Mouse (Mus musculus) stomach, postnatal 0 days (tissue): ENCODE data around the gene Nprl3. TPM values are rescaled to one million over a fixed set of nuclear protein-coding genes. Genes with fewer than 3 reads are reported as not detected.

Experiments
- ATAC-seq: fragments of 200-750 bp; cut with Nextera tagmentation; 2 replicates; pipeline ENCODE4 v1.8.0; 2017; ENCODE audit not compliant: low FRiP score, low TSS enrichment
- DNase-seq: peaks from one replicate; pipeline ENCODE4 v3.0.0-alpha.2; 2016; ENCODE audit warnings: low spot score
- H3K27ac ChIP-seq: fragments of 300-500 bp; sonication (generic); replicated peaks from 2 replicates; pipeline ENCODE4 v1.5.1; 2014; ENCODE audit warnings: mild to moderate bottlenecking, control low read depth
- H3K27me3 ChIP-seq: fragments of 300-500 bp; sonication (generic); 2 replicates; pipeline ENCODE4 v1.6.1; 2014; ENCODE audit warnings: low read length; ENCODE audit not compliant: control insufficient read depth, insufficient read depth
- H3K36me3 ChIP-seq: fragments of 300-500 bp; sonication (generic); 2 replicates; pipeline ENCODE4 v1.6.1; 2014; ENCODE audit warnings: low read length, mixed read lengths; ENCODE audit not compliant: control insufficient read depth, insufficient read depth
- H3K4me1 ChIP-seq: fragments of 300-500 bp; sonication (generic); replicated peaks from 2 replicates; pipeline ENCODE4 v1.6.1; 2014; ENCODE audit warnings: antibody characterized with exemption; ENCODE audit not compliant: control insufficient read depth, insufficient read depth
- H3K4me2 ChIP-seq: fragments of 300-500 bp; sonication (generic); replicated peaks from 2 replicates; pipeline ENCODE4 v1.6.1; 2014; ENCODE audit warnings: low read depth, mild to moderate bottlenecking, control low read depth, moderate library complexity
- H3K4me3 ChIP-seq: fragments of 300-500 bp; sonication (generic); 2 replicates; pipeline ENCODE4 v1.5.1; 2014; ENCODE audit warnings: low read depth, low read length, control low read depth
- H3K9ac ChIP-seq: fragments of 300-500 bp; sonication (generic); 2 replicates; pipeline ENCODE4 v1.6.1; 2014; ENCODE audit warnings: mild to moderate bottlenecking, low read length, control low read depth, mixed read lengths
- H3K9me3 ChIP-seq: fragments of 300-500 bp; sonication (generic); 2 replicates; pipeline ENCODE4 v1.6.1; 2016; ENCODE audit warnings: low read length; ENCODE audit not compliant: control insufficient read depth
- CTCF ChIP-seq: IDR thresholded peaks from 2 replicates; pipeline ENCODE4 v1.5.1; 2016; ENCODE audit warnings: antibody characterized with exemption, low read depth, mild to moderate bottlenecking, moderate library complexity
- EP300 ChIP-seq: optimal IDR thresholded peaks from 2 replicates; pipeline ENCODE3; 2016; ENCODE audit warnings: antibody characterized with exemption
- WGBS: fragments of 180-500 bp; shearing (Covaris S2); extraction: QIAGEN DNeasy Blood & Tissue Kit; methylation state at CpG from one replicate; pipeline ENCODE4 v1.1.7; 2014; 5-methylcytosine and 5-hydroxymethylcytosine counted together
- polyA plus RNA-seq: library from polyadenylated mRNA; unstranded; fragments of >200 nt; fragmentation: Nextera tagmentation; extraction: Ambion mirVana; gene quantifications from 2 replicates; pipeline ENCODE4 v1.2.1, GENCODE M21; 2015

Nprl3 gene
- polyA plus RNA-seq, 1 experiment from 2014 or later, result 28.2 TPM

DNA sequence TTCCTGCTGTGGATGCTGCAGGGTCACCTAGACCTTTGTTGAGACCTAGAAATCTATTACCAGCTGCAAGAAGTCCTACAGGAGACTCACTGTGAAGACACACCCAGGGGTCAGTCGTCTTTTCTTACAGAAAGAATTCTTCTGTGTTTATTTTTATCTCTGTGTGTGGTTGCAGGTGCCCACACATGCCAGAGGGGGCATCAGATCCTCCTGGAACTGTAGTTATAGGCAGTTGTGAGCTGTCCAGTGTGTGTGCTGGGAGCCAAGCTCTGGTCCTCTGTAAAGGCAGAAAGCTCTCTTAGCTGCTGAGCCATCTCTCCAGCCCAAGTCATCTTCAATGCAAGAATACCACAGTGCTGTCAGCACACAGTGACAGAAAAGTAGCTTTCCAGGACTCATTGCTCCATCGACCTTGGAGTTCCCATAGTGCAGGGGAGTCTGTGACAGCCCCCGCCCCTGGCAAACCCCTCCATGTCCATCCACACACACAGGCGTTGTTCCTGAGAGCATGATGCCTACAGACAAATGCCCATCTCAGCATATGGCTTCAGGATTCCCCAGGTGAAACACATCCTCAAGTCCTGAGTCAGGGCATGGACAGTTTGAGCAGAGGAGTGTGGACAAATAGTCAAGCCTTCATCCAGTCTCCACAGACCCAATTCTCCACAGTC, 44.1 kb downstream of the Nprl3 start:
- Histone ChIP-seq H3K4me1 (peaks cover 25% of the 10 kb centered on the region), H3K27me3 (no peaks in the 10 kb centered on the region), H3K36me3 (no peaks in the 10 kb centered on the region; the same call in 1 of the 2 replicates), H3K4me2 (no peak overlapping the region), H3K27ac (peak overlapping the region; percentile 9; the same call in 1 of the 2 replicates), H3K4me3 (no peak overlapping the region), H3K9ac (no peak overlapping the region), H3K9me3 (no peaks in the 10 kb centered on the region)
- DNase-seq (no peak), ATAC-seq (no peak)
- TF ChIP-seq EP300 (no peak), CTCF (peak; percentile 33; the same call in 1 of the 2 replicates)
- WGBS, result 72% methylated on average over 4 of the region's 4 CpGs

- ATAC-seq, result peak; percentile 6; the same call in 1 of the 2 replicates
- Histone ChIP-seq H3K27ac (peak overlapping the region; percentile 96), H3K4me3 (peak overlapping the region; percentile 94), H3K9me3 (no peaks in the 10 kb centered on the region), H3K9ac (peak overlapping the region; percentile 96), H3K4me1 (peaks cover 25% of the 10 kb centered on the region), H3K4me2 (peak overlapping the region; percentile 91), H3K36me3 (no peaks in the 10 kb centered on the region), H3K27me3 (no peaks in the 10 kb centered on the region)
- peak; percentile 50 for DNase-seq
- 9% methylated on average over 21 of the region's 21 CpGs for WGBS
- no peak for TF ChIP-seq EP300
- no peak for TF ChIP-seq CTCF
Measured at GRCm38 (mm10) chr11:32222570-32223194, 44.8 kb downstream of the Nprl3 start.

DNA sequence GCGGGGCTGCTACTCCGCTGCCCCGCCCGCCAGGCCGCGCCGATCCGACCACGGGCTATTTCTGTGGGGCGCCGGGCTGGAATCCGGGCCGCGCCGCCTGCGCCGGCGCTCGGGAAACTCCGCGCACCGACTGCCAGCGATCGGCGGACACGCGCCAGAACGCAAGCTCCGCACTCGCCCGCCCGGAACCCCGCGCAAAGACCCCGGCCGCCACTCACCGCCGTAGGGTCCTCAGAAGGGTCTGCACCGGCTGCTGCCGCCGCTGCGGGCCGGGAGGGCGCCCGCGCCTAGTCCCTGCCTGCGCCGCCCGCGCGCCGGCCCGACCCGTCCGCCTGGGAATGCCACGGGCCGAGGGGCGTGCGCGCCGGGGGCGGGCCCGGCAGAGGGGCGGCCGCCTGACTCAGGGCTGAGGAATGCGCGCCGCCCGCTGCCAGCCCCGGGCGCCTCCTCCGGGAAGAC, 45.5 kb downstream of the Nprl3 start, which contains the start of gene Rhbdf1:
Rhbdf1 (minus strand) TSS at position 350 of the 459 bp plus-strand sequence.
- DNase-seq, result peak; percentile 79
- no peak for TF ChIP-seq EP300
- no peak for TF ChIP-seq CTCF
- Histone ChIP-seq H3K4me1 (peaks cover 23% of the 10 kb centered on the region), H3K9ac (peak within 1 kb of the TSS; percentile 96), H3K9me3 (no peaks in the 10 kb centered on the region), H3K27me3 (no peaks in the 10 kb centered on the region), H3K27ac (peak within 1 kb of the TSS; percentile 96), H3K4me3 (peak within 1 kb of the TSS; percentile 94), H3K36me3 (no peaks in the 10 kb centered on the region), H3K4me2 (peak within 1 kb of the TSS; percentile 91)
- ATAC-seq, result peak; percentile 71
- under 1% methylated on average over 51 of the region's 72 CpGs for WGBS

DNA sequence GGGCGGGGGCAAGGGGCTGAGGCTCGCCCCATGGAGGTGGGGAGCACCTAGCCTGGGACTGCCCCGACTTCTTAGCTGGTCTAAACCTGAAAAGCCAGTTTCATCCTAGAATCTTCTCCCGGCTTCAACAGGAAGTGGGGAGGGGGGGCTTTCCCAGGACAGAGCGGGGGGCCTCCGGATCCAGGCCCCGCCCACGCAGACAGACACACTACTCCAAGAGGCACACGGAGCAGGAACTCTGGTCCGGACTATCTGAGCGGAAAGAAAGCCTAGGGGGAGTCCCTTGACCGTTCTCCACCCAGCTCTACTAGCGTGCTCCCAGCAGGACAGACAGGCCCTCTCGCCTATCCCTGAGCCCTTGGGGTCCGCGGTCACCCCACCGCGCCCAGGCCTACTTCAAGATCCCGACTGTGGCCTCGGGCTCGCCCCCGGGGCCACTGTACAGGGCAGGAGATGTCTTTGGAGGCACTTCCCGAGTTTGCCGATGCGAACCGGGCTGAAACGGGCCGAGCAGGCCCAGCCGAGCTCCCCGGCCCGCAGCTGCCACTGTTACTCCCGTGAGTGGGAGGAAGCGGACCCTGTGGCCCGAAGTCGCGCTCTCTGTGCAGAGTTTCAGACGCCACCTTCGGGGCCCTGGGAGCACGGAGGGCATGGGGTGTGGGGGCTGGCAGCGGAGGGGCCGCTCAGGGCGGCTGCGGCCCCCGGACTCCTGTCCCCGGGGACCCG, 46.1 kb downstream of the Nprl3 start:
- Histone ChIP-seq H3K27ac (peak overlapping the region; percentile 96), H3K9ac (peak overlapping the region; percentile 96), H3K9me3 (no peaks in the 10 kb centered on the region), H3K36me3 (no peaks in the 10 kb centered on the region), H3K4me2 (peak overlapping the region; percentile 91), H3K4me3 (peak overlapping the region; percentile 94), H3K27me3 (no peaks in the 10 kb centered on the region), H3K4me1 (peaks cover 21% of the 10 kb centered on the region)
- peak; percentile 37 for ATAC-seq
- TF ChIP-seq EP300 (peak; percentile 30), CTCF (no peak)
- DNase-seq, result peak; percentile 70
- under 1% methylated on average over 44 of the region's 46 CpGs for WGBS

- TF ChIP-seq EP300 (no peak), CTCF (no peak)
- H3K9me3 ChIP-seq, result no peaks in the 10 kb centered on the region
- H3K4me1 ChIP-seq, result peaks cover 19% of the 10 kb centered on the region
- DNase-seq, result no peak
- H3K4me2 ChIP-seq, result peak overlapping the region; percentile 91
- 38% methylated on average over 10 of the region's 10 CpGs for WGBS
- H3K9ac ChIP-seq, result peak overlapping the region; percentile 96
- H3K27ac ChIP-seq, result peak overlapping the region; percentile 96
- peak overlapping the region; percentile 94 for H3K4me3 ChIP-seq
- no peaks in the 10 kb centered on the region for H3K36me3 ChIP-seq
- ATAC-seq, result no peak; the same call in 1 of the 2 replicates
- no peaks in the 10 kb centered on the region for H3K27me3 ChIP-seq
Measured at GRCm38 (mm10) chr11:32220607-32221224, 46.8 kb downstream of the Nprl3 start.
